Mouse (Mus musculus) ES-E14 (cell line): Measurements from ENCODE around the gene Smarca4. TPM values are rescaled to one million over a fixed set of nuclear protein-coding genes. Genes with fewer than 3 reads are reported as not detected.

Source experiments
- total RNA-seq: library from RNA; depleted of rRNA; stranded (reverse); fragments of 300-350 nt; gene quantifications from 2 replicates; pipeline ENCODE4 v1.2.3, GENCODE M21; 2012; rRNA removed

Gene Smarca4
- total RNA-seq, 1 experiment, result 122 TPM

Other genes starting within 250 kb of the Smarca4 start
- gene Ilf3, start 248.3 kb upstream of the Smarca4 start, total RNA-seq, result 159 and 200 TPM in 2 replicates
- 62.7 and 100 TPM in 2 replicates for gene Qtrt1, start 204.3 kb upstream of the Smarca4 start, total RNA-seq
- 56.3 and 69.6 TPM in 2 replicates for gene Dnm2, start 191.3 kb upstream of the Smarca4 start, total RNA-seq
- 133 and 191 TPM in 2 replicates for gene Tmed1, start 105.9 kb upstream of the Smarca4 start, total RNA-seq
- gene AB124611, start 90.0 kb upstream of the Smarca4 start, total RNA-seq, result not detected in 2 replicates
- gene Carm1, start 69.3 kb upstream of the Smarca4 start, total RNA-seq, result 60.0 and 67.3 TPM in 2 replicates
- 22.6 and 24.7 TPM in 2 replicates for gene Timm29, start 23.4 kb upstream of the Smarca4 start, total RNA-seq
- gene Yipf2, start 23.3 kb upstream of the Smarca4 start, total RNA-seq, result 22.8 and 23.6 TPM in 2 replicates
- gene Ldlr, start 107.3 kb downstream of the Smarca4 start, total RNA-seq, result 95.7 and 184 TPM in 2 replicates
- gene Spc24, start 144.1 kb downstream of the Smarca4 start, total RNA-seq, result 127 and 169 TPM in 2 replicates
- 32.6 and 51.6 TPM in 2 replicates for gene Kank2, start 182.6 kb downstream of the Smarca4 start, total RNA-seq
- gene Angptl8, start 219.3 kb downstream of the Smarca4 start, total RNA-seq, result 0.48 TPM in 1 of 2 replicates, not detected in the other
- 45.4 and 144 TPM in 2 replicates for gene Dock6, start 236.5 kb downstream of the Smarca4 start, total RNA-seq